ENCODE assay signal across 12 mouse cellular contexts in genomic region chr17:27435799-27436198, GRCm38 (mm10).
DNase-seq lines count a peak whose midpoint lies in the region; ATAC-seq lines count a peak whose summit lies in the region.
"Had no signal": no experiment of that assay in that cellular context is flagged by ENCODE, and none has a peak within 500 bp of the region (broad histone marks: within the 10 kb centered on the region; RNA-seq: fewer than 3 reads in every experiment).

No protein-coding gene starts in this region.

- ATAC-seq in hindbrain, embryonic 13.5 days (ENCODE audit: low FRiP score) = no peak; the same call in 1 of the 2 replicates
- ATAC-seq in hindbrain, embryonic 12.5 days (ENCODE audit: low FRiP score) = no peak
- no peak for ATAC-seq in embryonic facial prominence, embryonic 14.5 days (ENCODE audit: low read depth)
- no peak for ATAC-seq in liver, embryonic 12.5 days
- ATAC-seq: liver, postnatal 0 days had no signal

- H3K9me3 ChIP-seq in hindbrain, embryonic 13.5 days = no peaks in the 10 kb centered on the region
- H3K9me3 ChIP-seq in hindbrain, embryonic 12.5 days (replicated peaks) = no peaks in the 10 kb centered on the region
- no peaks in the 10 kb centered on the region for H3K9me3 ChIP-seq in embryonic facial prominence, embryonic 14.5 days (ENCODE audit: control insufficient read depth, low read length)
- no peaks in the 10 kb centered on the region for H3K9me3 ChIP-seq in limb, embryonic 10.5 days (replicated peaks)
- H3K9me3 ChIP-seq in liver, embryonic 12.5 days (replicated peaks) = no peaks in the 10 kb centered on the region
- H3K9me3 ChIP-seq: embryonic facial prominence, embryonic 12.5 days had no signal

- H3K9ac ChIP-seq in hindbrain, embryonic 13.5 days = 0 out of 2 replicates have a peak overlapping the region, but pooled peaks have one; percentile 43
- no peak overlapping the region for H3K9ac ChIP-seq in hindbrain, embryonic 12.5 days
- H3K9ac ChIP-seq in embryonic facial prominence, embryonic 14.5 days (ENCODE audit: low read depth, low read length) = peak overlapping the region; percentile 19; the same call in 1 of the 2 replicates
- no peak overlapping the region for H3K9ac ChIP-seq in liver, embryonic 12.5 days
- H3K9ac ChIP-seq: embryonic facial prominence, embryonic 12.5 days; liver, postnatal 0 days had no signal

- H3K36me3 ChIP-seq in hindbrain, embryonic 13.5 days = no peaks in the 10 kb centered on the region
- no peaks in the 10 kb centered on the region for H3K36me3 ChIP-seq in hindbrain, embryonic 12.5 days
- H3K36me3 ChIP-seq in embryonic facial prominence, embryonic 14.5 days (ENCODE audit: control insufficient read depth, insufficient read depth, low read length) = no peaks in the 10 kb centered on the region
- H3K36me3 ChIP-seq in limb, embryonic 10.5 days = no peaks in the 10 kb centered on the region
- H3K36me3 ChIP-seq in liver, embryonic 12.5 days = no peaks in the 10 kb centered on the region
- H3K36me3 ChIP-seq: embryonic facial prominence, embryonic 12.5 days had no signal

- DNase-seq in MN1 (ENCODE audit: low spot score) = peak; percentile 43
- peak; percentile 30 for DNase-seq in embryonic facial prominence, embryonic 14.5 days (ENCODE audit: low spot score)
- DNase-seq in limb, embryonic 10.5 days (ENCODE audit: low spot score) = no peak
- no peak for DNase-seq in thymus, adult 18-20 months
- no peak for DNase-seq in left cerebral cortex, adult 11 months (ENCODE audit: low spot score)
- DNase-seq: B cell, adult 2 months; liver, postnatal 0 days; thymus, adult 2 months had no signal

- H3K4me3 ChIP-seq in hindbrain, embryonic 13.5 days = no peak overlapping the region
- no peak overlapping the region for H3K4me3 ChIP-seq in hindbrain, embryonic 12.5 days
- no peak overlapping the region for H3K4me3 ChIP-seq in embryonic facial prominence, embryonic 14.5 days (ENCODE audit: low read depth, low read length)
- H3K4me3 ChIP-seq in limb, embryonic 10.5 days = no peak overlapping the region
- H3K4me3 ChIP-seq in liver, embryonic 12.5 days = no peak overlapping the region
- H3K4me3 ChIP-seq: embryonic facial prominence, embryonic 12.5 days had no signal

- H3K27ac ChIP-seq in hindbrain, embryonic 13.5 days = peak overlapping the region; percentile 66
- no peak overlapping the region for H3K27ac ChIP-seq in hindbrain, embryonic 12.5 days
- no peak overlapping the region for H3K27ac ChIP-seq in embryonic facial prominence, embryonic 14.5 days (replicated peaks; ENCODE audit: low read depth, low read length)
- H3K27ac ChIP-seq in limb, embryonic 10.5 days = 0 out of 2 replicates have a peak overlapping the region, but pooled peaks have one; percentile 11
- no peak overlapping the region for H3K27ac ChIP-seq in liver, embryonic 12.5 days
- H3K27ac ChIP-seq: embryonic facial prominence, embryonic 12.5 days had no signal

- 28% methylated on average over 13 of the region's 13 CpGs for WGBS in hindbrain, embryonic 13.5 days
- WGBS in hindbrain, embryonic 12.5 days = 34% methylated on average over 13 of the region's 13 CpGs
- 11% methylated on average over 13 of the region's 13 CpGs for WGBS in embryonic facial prominence, embryonic 14.5 days
- WGBS in limb, embryonic 10.5 days = 51% methylated on average over 13 of the region's 13 CpGs
- WGBS in liver, embryonic 12.5 days (ENCODE audit: insufficient replicate concordance) = 47% methylated on average over 13 of the region's 13 CpGs

- H3K27me3 ChIP-seq in hindbrain, embryonic 13.5 days = peaks cover 15% of the 10 kb centered on the region
- 0 out of 2 replicates have a peak, but pooled peaks cover 2% of the 10 kb centered on the region for H3K27me3 ChIP-seq in hindbrain, embryonic 12.5 days
- no peaks in the 10 kb centered on the region for H3K27me3 ChIP-seq in embryonic facial prominence, embryonic 14.5 days (replicated peaks; ENCODE audit: control insufficient read depth, insufficient read depth, low read length)
- H3K27me3 ChIP-seq in limb, embryonic 10.5 days (ENCODE audit: low read depth, poor library complexity, severe bottlenecking) = peaks cover 14% of the 10 kb centered on the region; the same call in 1 of the 2 replicates
- peaks cover 1% of the 10 kb centered on the region; the same call in 1 of the 2 replicates for H3K27me3 ChIP-seq in liver, embryonic 12.5 days (replicated peaks)
- H3K27me3 ChIP-seq: embryonic facial prominence, embryonic 12.5 days had no signal

- peaks cover 39% of the 10 kb centered on the region for H3K4me1 ChIP-seq in hindbrain, embryonic 13.5 days (replicated peaks)
- H3K4me1 ChIP-seq in hindbrain, embryonic 12.5 days = peaks cover 40% of the 10 kb centered on the region
- no peaks in the 10 kb centered on the region for H3K4me1 ChIP-seq in embryonic facial prominence, embryonic 14.5 days (ENCODE audit: control insufficient read depth, insufficient read depth, low read length)
- peaks cover 43% of the 10 kb centered on the region for H3K4me1 ChIP-seq in limb, embryonic 10.5 days
- peaks cover 5% of the 10 kb centered on the region for H3K4me1 ChIP-seq in liver, embryonic 12.5 days

- H3K4me2 ChIP-seq in hindbrain, embryonic 13.5 days = peak overlapping the region; percentile 10; the same call in 1 of the 2 replicates
- no peak overlapping the region for H3K4me2 ChIP-seq in hindbrain, embryonic 12.5 days (replicated peaks)
- H3K4me2 ChIP-seq in embryonic facial prominence, embryonic 14.5 days (ENCODE audit: low read depth, low read length) = no peak overlapping the region
- H3K4me2 ChIP-seq in liver, embryonic 12.5 days = no peak overlapping the region
- H3K4me2 ChIP-seq: embryonic facial prominence, embryonic 12.5 days had no signal

Comparison
In these comparisons a context has a peak if more than half of its experiments do, and no peak if none do; other contexts are left out.
1. H3K27ac ChIP-seq: peak in hindbrain, embryonic 13.5 days (single experiment) and limb, embryonic 10.5 days (single experiment); none in hindbrain, embryonic 12.5 days (single experiment), embryonic facial prominence, embryonic 14.5 days (single experiment) and liver, embryonic 12.5 days (single experiment).
2. H3K9ac ChIP-seq: peak in hindbrain, embryonic 13.5 days (single experiment) and embryonic facial prominence, embryonic 14.5 days (single experiment); none in hindbrain, embryonic 12.5 days (single experiment) and liver, embryonic 12.5 days (single experiment).
3. DNase-seq: peak in MN1 (single experiment) and embryonic facial prominence, embryonic 14.5 days (single experiment); none in limb, embryonic 10.5 days (single experiment), thymus, adult 18-20 months (0 of 2) and left cerebral cortex, adult 11 months (single experiment).